Mouse (Mus musculus): ENCODE data around the gene Impg1.
"Not testable (repeated sequence)": the region's sequence is repeated elsewhere in the genome, so short reads cannot be mapped to it uniquely, and the experiment has no call there.

Impg1 gene

GRCm38 (mm10) chr9:80351295-80351677 is 114.0 kb downstream of the Impg1 start:
- DNase-seq (ENCODE audit: low read depth in 2 of 2, low spot score in 2 of 2) = no peak

GRCm38 (mm10) chr9:80344451-80345000 is 120.8 kb downstream of the Impg1 start:
- no peak for DNase-seq (ENCODE audit: low read depth in 2 of 2, low spot score in 2 of 2)

- no peak for DNase-seq (ENCODE audit: low read depth in 2 of 2, low spot score in 2 of 2)
These were observed 122.8 kb downstream of the Impg1 start for GRCm38 (mm10) chr9:80342520-80342919.

GRCm38 (mm10) chr9:80341756-80342155 is 123.5 kb downstream of the Impg1 start:
- DNase-seq (ENCODE audit: low read depth in 2 of 2, low spot score in 2 of 2) = no peak

GRCm38 (mm10) chr9:80340927-80341326 is 124.4 kb downstream of the Impg1 start:
- no peak for DNase-seq (ENCODE audit: low read depth in 2 of 2, low spot score in 2 of 2)

GRCm38 (mm10) chr9:80338026-80338425 is 127.3 kb downstream of the Impg1 start:
- DNase-seq (ENCODE audit: low read depth in 2 of 2, low spot score in 2 of 2) = no peak

- no peak for DNase-seq (ENCODE audit: low read depth in 2 of 2, low spot score in 2 of 2)
These were observed 129.5 kb downstream of the Impg1 start for GRCm38 (mm10) chr9:80335660-80336357.

- DNase-seq (ENCODE audit: low read depth in 2 of 2, low spot score in 2 of 2) = no peak
These were observed 131.2 kb downstream of the Impg1 start for GRCm38 (mm10) chr9:80333998-80334605.

- DNase-seq (ENCODE audit: low read depth in 2 of 2, low spot score in 2 of 2) = no peak
These were observed 131.8 kb downstream of the Impg1 start for GRCm38 (mm10) chr9:80333466-80333865.

GRCm38 (mm10) chr9:80332153-80332552 is 133.1 kb downstream of the Impg1 start:
- DNase-seq (ENCODE audit: low read depth in 2 of 2, low spot score in 2 of 2) = peak in 1 of 2 experiments; percentile 14

- DNase-seq (ENCODE audit: low read depth in 2 of 2, low spot score in 2 of 2) = not testable (repeated sequence)
These were observed 144.0 kb downstream of the Impg1 start for GRCm38 (mm10) chr9:80321051-80321887.

GRCm38 (mm10) chr9:80318027-80318426 is 147.3 kb downstream of the Impg1 start:
- peak; percentile 32 to 37 for DNase-seq (ENCODE audit: low read depth in 2 of 2, low spot score in 2 of 2)

- DNase-seq (ENCODE audit: low read depth in 2 of 2, low spot score in 2 of 2) = no peak
These were observed 149.4 kb downstream of the Impg1 start for GRCm38 (mm10) chr9:80315922-80316321.

GRCm38 (mm10) chr9:80313610-80314009 is 151.7 kb downstream of the Impg1 start:
- DNase-seq (ENCODE audit: low read depth in 2 of 2, low spot score in 2 of 2) = peak in 1 of 2 experiments; percentile 7

GRCm38 (mm10) chr9:80307629-80308028 is 157.7 kb downstream of the Impg1 start:
- no peak for DNase-seq (ENCODE audit: low read depth in 2 of 2, low spot score in 2 of 2)

GRCm38 (mm10) chr9:80306853-80307252 is 158.4 kb downstream of the Impg1 start:
- no peak for DNase-seq (ENCODE audit: low read depth in 2 of 2, low spot score in 2 of 2)

- DNase-seq (ENCODE audit: low read depth in 2 of 2, low spot score in 2 of 2) = no peak
These were observed 158.9 kb downstream of the Impg1 start for GRCm38 (mm10) chr9:80306390-80306789.

- peak in 1 of 2 experiments; percentile 19 for DNase-seq (ENCODE audit: low read depth in 2 of 2, low spot score in 2 of 2)
These were observed 161.8 kb downstream of the Impg1 start for GRCm38 (mm10) chr9:80303518-80303917.

GRCm38 (mm10) chr9:80299031-80299430 is 166.2 kb downstream of the Impg1 start:
- DNase-seq (ENCODE audit: low read depth in 2 of 2, low spot score in 2 of 2) = no peak

GRCm38 (mm10) chr9:80296086-80296485 is 169.2 kb downstream of the Impg1 start:
- DNase-seq (ENCODE audit: low read depth in 2 of 2, low spot score in 2 of 2) = no peak

GRCm38 (mm10) chr9:80293056-80293584 is 172.2 kb downstream of the Impg1 start:
- DNase-seq (ENCODE audit: low read depth in 2 of 2, low spot score in 2 of 2) = peak in 1 of 2 experiments; percentile 44
